Comparison of ENCODE assay signal across 12 mouse cellular contexts in genomic region chr5:144283551-144284031, GRCm38 (mm10). TPM values are rescaled to one million over a fixed set of nuclear protein-coding genes. Genes with fewer than 3 reads are reported as not detected.
DNase-seq lines count a peak whose midpoint lies in the region; ATAC-seq lines count a peak whose summit lies in the region.
"Had no signal": no experiment of that assay in that cellular context is flagged by ENCODE, and none has a peak within 500 bp of the region (broad histone marks: within the 10 kb centered on the region; RNA-seq: fewer than 3 reads in every experiment).

No protein-coding gene starts in this region.

- H3K36me3 ChIP-seq in splenic B cell, adult 2 months (ENCODE audit: control insufficient read depth, insufficient read depth, low read length, poor library complexity, severe bottlenecking): no peaks in the 10 kb centered on the region; the same call in 1 of the 2 replicates

- peak; percentile 79 to 82 for ATAC-seq in hematopoietic stem cell, adult 5-6 weeks (replicated peaks in 1 of 2; ENCODE audit: insufficient read depth in 1 of 2, low FRiP score in 2 of 2, low TSS enrichment in 1 of 2, low read depth in 1 of 2, poor library complexity in 2 of 2, severe bottlenecking in 2 of 2)

- DNase-seq in gastrocnemius, postnatal 14 days: peak; percentile 51
- no peak for DNase-seq in gastrocnemius, adult 8-10 months (ENCODE audit: low spot score in 2 of 2)
- DNase-seq in lung, postnatal 36 days: peak; percentile 54
- no peak for DNase-seq in lung, postnatal 10 days
- peak; percentile 93 for DNase-seq in splenic B cell, adult 2 months (ENCODE audit: low read depth, low spot score)
- no peak for DNase-seq in embryo, embryonic 11 days
- DNase-seq in cerebellum, adult 18-20 months: no peak
- DNase-seq: cerebellum, adult 11 months; kidney, postnatal 36 days; lung, adult 2 months; retina, postnatal 1 day had no signal

- H3K27me3 ChIP-seq in splenic B cell, adult 2 months (ENCODE audit: control insufficient read depth, insufficient read depth, low read length, poor library complexity, severe bottlenecking): no peaks in the 10 kb centered on the region

- intact Hi-C loops in gastrocnemius, postnatal 14 days (cut with DNase I; ENCODE audit: low total_unique reads): no loop called here

RNA-seq across cellular contexts. Expression of gene Bri3, which starts 39.4 kb away (rescaled TPM):
- total RNA-seq in gastrocnemius, postnatal 14 days (2021): 10 to 100 TPM; 39.1 to 39.7 TPM
- total RNA-seq in gastrocnemius, adult 8-10 months (2022): 10 to 100 TPM; 35.7 to 43.3 (median 40.9) TPM
- 15.3 and 26.8 TPM in 2 replicates for total RNA-seq in hematopoietic stem cell, adult 5-6 weeks (2017)

Comparison
In these comparisons a context has a peak if more than half of its experiments do, and no peak if none do; other contexts are left out.
1. DNase-seq: peak in gastrocnemius, postnatal 14 days (single experiment), lung, postnatal 36 days (single experiment) and splenic B cell, adult 2 months (single experiment); none in gastrocnemius, adult 8-10 months (0 of 2), lung, postnatal 10 days (single experiment), embryo, embryonic 11 days (single experiment) and cerebellum, adult 18-20 months (0 of 2).